Mouse (Mus musculus) forebrain, embryonic 14.5 days (tissue): ENCODE measurements at regions not wholly inside any gene's neighbourhood (a gene's known extent, or its start where the extent isn't known, plus 50 kb on each side); places are given as distances from the start of the nearest gene placed in this dataset.

ENCODE experiments used
- ATAC-seq: fragments of 200-750 bp; cut with Nextera tagmentation; 2 replicates; pipeline ENCODE4 v1.8.0; 2017; ENCODE audit warnings: mild to moderate bottlenecking, moderate library complexity
- DNase-seq: peaks from one replicate; pipeline ENCODE4 v3.0.0-alpha.2; 2015; ENCODE audit warnings: low spot score
- H3K27ac ChIP-seq: fragments of 300-500 bp; sonication (generic); 2 replicates; pipeline ENCODE4 v1.5.1; 2014; ENCODE audit warnings: low read depth, mild to moderate bottlenecking, control low read depth, low read length, moderate library complexity
- H3K27me3 ChIP-seq: fragments of 300-500 bp; sonication (generic); replicated peaks from 2 replicates; pipeline ENCODE4 v1.6.1; 2014; ENCODE audit warnings: low read length, control low read depth, mixed read lengths; ENCODE audit not compliant: control insufficient read depth, insufficient read depth
- H3K36me3 ChIP-seq: fragments of 300-500 bp; sonication (generic); 2 replicates; pipeline ENCODE4 v1.6.1; 2014; ENCODE audit warnings: low read length, control low read depth; ENCODE audit not compliant: control insufficient read depth, insufficient read depth
- H3K4me1 ChIP-seq: fragments of 300-500 bp; sonication (generic); 2 replicates; pipeline ENCODE4 v1.6.1; 2014; ENCODE audit warnings: antibody characterized with exemption, low read length, control low read depth; ENCODE audit not compliant: control insufficient read depth, insufficient read depth
- H3K4me2 ChIP-seq: fragments of 300-500 bp; sonication (generic); 2 replicates; pipeline ENCODE4 v1.6.1; 2014; ENCODE audit warnings: mild to moderate bottlenecking, control low read depth, low read length
- H3K4me3 ChIP-seq: fragments of 300-500 bp; sonication (generic); 2 replicates; pipeline ENCODE4 v1.5.1; 2014; ENCODE audit warnings: low read depth, low read length, control low read depth
- H3K9ac ChIP-seq: fragments of 300-500 bp; sonication (generic); 2 replicates; pipeline ENCODE4 v1.6.1; 2014; ENCODE audit warnings: mild to moderate bottlenecking, low read length, control low read depth, moderate library complexity
- H3K9me3 ChIP-seq: fragments of 300-500 bp; sonication (generic); replicated peaks from 2 replicates; pipeline ENCODE4 v1.6.1; 2016; ENCODE audit warnings: low read length, control low read depth, mixed read lengths; ENCODE audit not compliant: control insufficient read depth
- WGBS: fragments of 180-500 bp; shearing (Covaris S2); extraction: QIAGEN DNeasy Blood & Tissue Kit; methylation state at CpG from one replicate; pipeline ENCODE4 v1.1.7; 2014; 5-methylcytosine and 5-hydroxymethylcytosine counted together

GRCm38 (mm10) chr2:61470064-61470463 is 108.3 kb upstream of the Tank start:
- Histone ChIP-seq H3K9ac (no peak overlapping the region), H3K4me3 (no peak overlapping the region), H3K4me1 (no peaks in the 10 kb centered on the region), H3K36me3 (no peaks in the 10 kb centered on the region), H3K4me2 (no peak overlapping the region), H3K27ac (no peak overlapping the region), H3K9me3 (no peaks in the 10 kb centered on the region), H3K27me3 (no peaks in the 10 kb centered on the region)
- no peak for DNase-seq
- no peak for ATAC-seq

- Histone ChIP-seq H3K36me3 (no peaks in the 10 kb centered on the region), H3K27me3 (peaks cover 8% of the 10 kb centered on the region; the same call in 1 of the 2 replicates), H3K9ac (no peak overlapping the region), H3K4me2 (no peak overlapping the region), H3K9me3 (no peaks in the 10 kb centered on the region), H3K4me1 (0 out of 2 replicates have a peak, but pooled peaks cover 2% of the 10 kb centered on the region), H3K27ac (no peak overlapping the region), H3K4me3 (no peak overlapping the region)
- DNase-seq, result peak; percentile 48
- WGBS, result 19% methylated on average over 5 of the region's 5 CpGs
- ATAC-seq, result no peak
These were observed 122.5 kb upstream of the Tank start for GRCm38 (mm10) chr2:61455902-61456301.

- H3K4me2 ChIP-seq, result peak overlapping the region; percentile 50; the same call in 1 of the 2 replicates
- peaks cover 8% of the 10 kb centered on the region; the same call in 1 of the 2 replicates for H3K27me3 ChIP-seq
- DNase-seq (no peak), ATAC-seq (peak; percentile 43; the same call in 1 of the 2 replicates)
- no peaks in the 10 kb centered on the region for H3K36me3 ChIP-seq
- no peak overlapping the region for H3K4me3 ChIP-seq
- H3K9me3 ChIP-seq, result no peaks in the 10 kb centered on the region
- H3K27ac ChIP-seq, result no peak overlapping the region
- 0 out of 2 replicates have a peak, but pooled peaks cover 2% of the 10 kb centered on the region for H3K4me1 ChIP-seq
- 30% methylated on average over 9 of the region's 9 CpGs for WGBS
- no peak overlapping the region for H3K9ac ChIP-seq
These were observed 123.7 kb upstream of the Tank start for GRCm38 (mm10) chr2:61454729-61455128.

DNA sequence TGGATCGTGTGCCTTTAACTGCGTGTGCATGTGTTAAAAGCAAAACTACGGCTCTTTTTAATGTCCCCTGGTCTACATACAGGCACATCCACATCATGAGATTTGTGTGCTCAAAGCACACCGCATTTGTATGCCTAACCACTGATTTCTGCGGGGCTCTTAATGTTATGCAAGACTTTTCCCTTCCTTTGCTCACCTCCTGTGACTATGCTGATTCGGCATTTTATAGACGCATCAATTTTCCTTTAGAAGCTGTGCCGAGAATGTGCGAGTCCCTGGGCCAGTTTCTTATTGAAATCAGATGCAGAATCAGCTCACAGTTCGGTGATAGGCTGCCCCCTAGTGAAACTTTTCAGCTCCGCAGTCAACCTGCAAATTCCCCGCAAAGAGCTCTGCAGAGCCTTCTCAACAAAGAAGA is 124.1 kb upstream of the Tank start:
- DNase-seq (peak; percentile 95), ATAC-seq (peak; percentile 84)
- Histone ChIP-seq H3K9ac (0 out of 2 replicates have a peak overlapping the region, but pooled peaks have one; percentile 2), H3K9me3 (no peaks in the 10 kb centered on the region), H3K4me2 (peak overlapping the region; percentile 50), H3K36me3 (no peaks in the 10 kb centered on the region), H3K27me3 (peaks cover 8% of the 10 kb centered on the region; the same call in 1 of the 2 replicates), H3K4me1 (0 out of 2 replicates have a peak, but pooled peaks cover 2% of the 10 kb centered on the region), H3K4me3 (peak overlapping the region; percentile 14), H3K27ac (no peak overlapping the region)
- WGBS, result 6% methylated on average over 12 of the region's 12 CpGs

- H3K27me3 ChIP-seq, result peaks cover 8% of the 10 kb centered on the region; the same call in 1 of the 2 replicates
- no peaks in the 10 kb centered on the region for H3K9me3 ChIP-seq
- peak; percentile 27; the same call in 1 of the 2 replicates for ATAC-seq
- 0 out of 2 replicates have a peak, but pooled peaks cover 2% of the 10 kb centered on the region for H3K4me1 ChIP-seq
- peak overlapping the region; percentile 14 for H3K4me3 ChIP-seq
- no peak overlapping the region for H3K27ac ChIP-seq
- H3K36me3 ChIP-seq, result no peaks in the 10 kb centered on the region
- DNase-seq, result peak; percentile 16
- H3K4me2 ChIP-seq, result peak overlapping the region; percentile 50
- 64% methylated on average over 14 of the region's 14 CpGs for WGBS
- H3K9ac ChIP-seq, result 0 out of 2 replicates have a peak overlapping the region, but pooled peaks have one; percentile 2
These were observed 124.7 kb upstream of the Tank start for GRCm38 (mm10) chr2:61453490-61454281.

GRCm38 (mm10) chr2:61452581-61452980 is 125.8 kb upstream of the Tank start:
- Histone ChIP-seq H3K9me3 (no peaks in the 10 kb centered on the region), H3K27me3 (peaks cover 8% of the 10 kb centered on the region; the same call in 1 of the 2 replicates), H3K27ac (no peak overlapping the region), H3K4me1 (0 out of 2 replicates have a peak, but pooled peaks cover 2% of the 10 kb centered on the region), H3K4me2 (no peak overlapping the region), H3K4me3 (no peak overlapping the region), H3K36me3 (no peaks in the 10 kb centered on the region), H3K9ac (no peak overlapping the region)
- no peak for DNase-seq
- ATAC-seq, result no peak
- 84% methylated on average over 1 of the region's 1 CpGs for WGBS

DNA sequence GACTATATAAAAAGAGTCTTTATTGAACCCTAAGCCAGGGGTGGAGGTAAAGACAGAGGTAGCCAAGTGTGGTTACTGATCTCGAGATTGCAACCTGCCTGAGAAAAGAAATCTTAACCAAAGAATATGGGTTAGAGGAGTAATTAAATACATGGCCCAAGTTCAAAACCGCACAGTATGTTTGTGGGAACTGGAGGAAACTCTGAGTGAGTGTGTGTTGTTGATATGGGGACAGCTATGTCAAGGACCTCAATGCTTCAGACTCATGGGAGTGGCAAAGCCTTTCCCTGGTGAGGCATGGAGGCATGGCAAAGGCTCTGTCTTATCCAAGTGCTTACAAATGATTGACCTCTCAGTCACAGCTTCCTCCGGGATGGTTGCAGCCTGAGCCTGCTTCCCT is 127.7 kb upstream of the Tank start:
- 87% methylated on average over 3 of the region's 3 CpGs for WGBS
- Histone ChIP-seq H3K9me3 (no peaks in the 10 kb centered on the region), H3K27ac (no peak overlapping the region), H3K4me1 (0 out of 2 replicates have a peak, but pooled peaks cover 2% of the 10 kb centered on the region), H3K4me3 (no peak overlapping the region), H3K9ac (no peak overlapping the region), H3K4me2 (no peak overlapping the region), H3K27me3 (peaks cover 8% of the 10 kb centered on the region; the same call in 1 of the 2 replicates), H3K36me3 (no peaks in the 10 kb centered on the region)
- DNase-seq, result no peak
- no peak for ATAC-seq

DNA sequence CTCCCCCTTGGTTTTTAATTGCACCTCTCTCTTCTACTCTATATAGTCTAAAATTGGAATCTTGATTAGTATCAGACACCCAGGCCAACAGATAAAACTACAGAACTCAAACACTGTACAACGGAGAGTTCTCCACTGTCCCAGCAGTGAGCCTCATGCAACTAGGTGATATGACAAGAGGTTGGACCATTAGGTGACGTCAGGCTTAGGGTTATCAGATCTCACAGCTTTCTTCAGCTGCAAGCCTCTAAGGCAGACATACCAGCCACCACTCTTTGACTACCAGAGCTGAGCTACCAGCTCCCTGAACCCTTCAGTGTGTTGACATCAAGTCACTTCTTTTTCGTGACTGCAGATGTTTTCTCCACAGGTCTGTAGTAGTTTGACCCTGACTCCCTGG is 141.8 kb upstream of the Tank start:
- H3K4me3 ChIP-seq, result no peak overlapping the region
- ATAC-seq, result no peak
- H3K27ac ChIP-seq, result no peak overlapping the region
- H3K27me3 ChIP-seq, result no peaks in the 10 kb centered on the region
- no peaks in the 10 kb centered on the region for H3K4me1 ChIP-seq
- DNase-seq, result no peak
- no peak overlapping the region for H3K9ac ChIP-seq
- WGBS, result 92% methylated on average over 3 of the region's 3 CpGs
- H3K9me3 ChIP-seq, result no peaks in the 10 kb centered on the region
- H3K36me3 ChIP-seq, result no peaks in the 10 kb centered on the region
- no peak overlapping the region for H3K4me2 ChIP-seq

- Histone ChIP-seq H3K36me3 (no peaks in the 10 kb centered on the region), H3K27ac (no peak overlapping the region), H3K27me3 (no peaks in the 10 kb centered on the region), H3K4me3 (no peak overlapping the region), H3K9ac (no peak overlapping the region), H3K4me2 (no peak overlapping the region), H3K4me1 (peaks cover under 1% of the 10 kb centered on the region; the same call in 1 of the 2 replicates), H3K9me3 (no peaks in the 10 kb centered on the region)
- DNase-seq (no peak), ATAC-seq (no peak)
- 99% methylated on average over 7 of the region's 7 CpGs for WGBS
These were observed 170.5 kb upstream of the Tank start for GRCm38 (mm10) chr2:61407881-61408280.
